Mouse (Mus musculus) liver, adult 2 months (tissue): Measurements from ENCODE around the gene Ascc3. TPM values are rescaled to one million over a fixed set of nuclear protein-coding genes. Genes with fewer than 3 reads are reported as not detected.

Source experiments
- DNase-seq: peaks from one replicate; pipeline ENCODE4 v3.0.0-alpha.2; 2011; ENCODE audit warnings: low read depth, low spot score; ENCODE audit errors: extremely low read depth
- H3K27ac ChIP-seq: fragments of 200-500 bp; replicated peaks from 2 replicates; pipeline ENCODE4 v1.5.1; 2012; ENCODE audit warnings: low read depth, mild to moderate bottlenecking, control low read depth, inconsistent platforms, low read length; ENCODE audit not compliant: insufficient read depth
- H3K27me3 ChIP-seq: fragments of 200-500 bp; 2 replicates; pipeline ENCODE4 v1.6.1; 2012; ENCODE audit warnings: mild to moderate bottlenecking, moderate library complexity, low read length, inconsistent platforms; ENCODE audit not compliant: control insufficient read depth, insufficient read depth
- H3K36me3 ChIP-seq: fragments of 200-500 bp; 2 replicates; pipeline ENCODE4 v1.6.1; 2012; ENCODE audit warnings: low read length, inconsistent platforms; ENCODE audit not compliant: control insufficient read depth, insufficient read depth
- H3K4me1 ChIP-seq: fragments of 200-500 bp; 2 replicates; pipeline ENCODE4 v1.6.1; 2011; ENCODE audit warnings: low read length; ENCODE audit not compliant: control insufficient read depth, insufficient read depth
- H3K4me3 ChIP-seq: fragments of 200-500 bp; 2 replicates; pipeline ENCODE4 v1.5.1; 2011; ENCODE audit warnings: low read depth, mild to moderate bottlenecking, control low read depth, low read length, moderate library complexity; ENCODE audit not compliant: insufficient read depth
- H3K79me2 ChIP-seq: fragments of 200-500 bp; 2 replicates; pipeline ENCODE4 v1.6.1; 2012; ENCODE audit warnings: inconsistent platforms, mild to moderate bottlenecking, low read length, moderate library complexity; ENCODE audit not compliant: control insufficient read depth, insufficient read depth
- H3K9ac ChIP-seq: fragments of 200-500 bp; 2 replicates; pipeline ENCODE4 v1.6.1; 2012; ENCODE audit warnings: low read depth, mild to moderate bottlenecking, control low read depth, inconsistent platforms, low read length
- CTCF ChIP-seq: fragments of 200-500 bp; IDR thresholded peaks from 2 replicates; pipeline ENCODE4 v1.5.1; 2011; ENCODE audit warnings: low read depth, low read length, control low read depth
- POLR2A ChIP-seq: fragments of 200-500 bp; IDR thresholded peaks from 2 replicates; pipeline ENCODE4 v1.6.1; 2011; ENCODE audit warnings: low read length, control low read depth; ENCODE audit not compliant: insufficient read depth; ENCODE audit errors: extremely low read depth
- WGBS: fragments of 180-500 bp; shearing (Covaris S2); methylation state at CpG from one replicate; pipeline ENCODE4 v1.1.7; 2018; 5-methylcytosine and 5-hydroxymethylcytosine counted together
- polyA plus RNA-seq: library from polyadenylated mRNA; depleted of rRNA; stranded (reverse); fragments of >200 nt; gene quantifications from 2 replicates; pipeline ENCODE4 v1.2.3, GENCODE M21; 2012
- total RNA-seq: library from RNA; depleted of rRNA; stranded (reverse); fragments of >200 nt; gene quantifications from 2 replicates; pipeline ENCODE4 v1.2.3, GENCODE M21; 2014

The Ascc3 gene
- total and polyA plus RNA-seq, 2 experiments = 11.8 to 39.3 TPM

DNA sequence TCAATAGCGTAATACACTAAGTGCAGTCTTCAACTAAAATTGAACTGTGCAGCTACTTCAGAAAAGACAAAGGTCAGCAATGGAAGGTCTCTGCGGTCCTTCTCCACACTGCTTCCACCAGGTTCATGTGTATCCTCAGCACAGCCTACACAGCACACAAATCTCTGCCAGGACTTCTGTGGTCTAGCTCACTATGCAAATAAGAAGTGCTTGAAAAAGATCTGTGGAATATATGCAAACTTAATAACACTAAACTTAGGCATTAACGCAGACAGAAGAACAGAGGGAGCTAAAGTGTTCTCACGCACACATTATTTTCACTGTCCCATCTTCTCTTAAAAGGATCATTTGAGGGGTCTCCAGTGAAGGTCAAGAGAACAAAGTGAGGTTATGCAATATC, 275.7 kb downstream of the Ascc3 start:
- Histone ChIP-seq H3K27me3 (no peaks in the 10 kb centered on the region), H3K4me3 (no peak overlapping the region), H3K36me3 (no peaks in the 10 kb centered on the region), H3K9ac (no peak overlapping the region), H3K79me2 (no peaks in the 10 kb centered on the region), H3K4me1 (no peaks in the 10 kb centered on the region), H3K27ac (no peak overlapping the region)
- DNase-seq = no peak
- TF ChIP-seq POLR2A (no peak), CTCF (no peak)
- 65% methylated on average over 4 of the region's 4 CpGs for whole genome bisulfite sequencing

- TF ChIP-seq CTCF (no peak), POLR2A (no peak)
- WGBS = 85% methylated on average over 5 of the region's 5 CpGs
- no peaks in the 10 kb centered on the region for H3K27me3 ChIP-seq
- no peak overlapping the region for H3K4me3 ChIP-seq
- H3K4me1 ChIP-seq = no peaks in the 10 kb centered on the region
- no peak for DNase-seq
- H3K9ac ChIP-seq = no peak overlapping the region
- H3K27ac ChIP-seq = no peak overlapping the region
- no peaks in the 10 kb centered on the region for H3K36me3 ChIP-seq
- H3K79me2 ChIP-seq = no peaks in the 10 kb centered on the region
These were observed 284.5 kb downstream of the Ascc3 start for GRCm38 (mm10) chr10:50876952-50877351.

DNA sequence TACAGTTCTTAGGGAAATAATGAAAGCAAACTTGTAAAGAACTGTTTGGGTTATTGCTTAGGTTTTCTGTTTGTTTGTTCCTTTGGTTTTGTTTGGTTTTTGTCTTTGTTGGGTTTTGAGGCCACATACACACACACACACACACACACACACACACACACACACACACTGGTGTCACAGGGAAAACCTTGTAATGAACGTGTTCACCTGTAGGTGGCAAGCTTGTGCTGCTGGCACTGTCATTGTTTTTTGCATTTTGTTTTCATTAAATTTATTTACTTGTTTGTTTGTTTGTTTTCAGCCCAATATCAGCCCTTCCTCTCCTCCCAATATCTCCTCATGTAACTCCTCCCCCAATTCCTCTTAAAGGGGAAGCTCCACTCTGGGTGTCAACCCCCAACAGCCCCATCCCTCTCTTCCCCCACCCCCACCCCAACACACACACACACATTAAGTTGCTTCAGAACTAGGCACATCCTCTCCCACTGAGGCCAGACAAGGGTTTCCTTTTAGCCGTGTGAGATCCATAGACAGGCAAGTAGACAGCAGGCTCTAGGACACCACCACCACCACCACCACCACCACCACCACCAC, 289.1 kb downstream of the Ascc3 start:
- WGBS = 21% methylated on average over 2 of the region's 2 CpGs
- Histone ChIP-seq H3K4me3 (no peak overlapping the region), H3K27me3 (0 out of 2 replicates have a peak, but pooled peaks cover 2% of the 10 kb centered on the region), H3K36me3 (no peaks in the 10 kb centered on the region), H3K27ac (no peak overlapping the region), H3K4me1 (no peaks in the 10 kb centered on the region), H3K79me2 (no peaks in the 10 kb centered on the region), H3K9ac (no peak overlapping the region)
- TF ChIP-seq POLR2A (no peak), CTCF (peak; percentile 36; the same call in 1 of the 2 replicates)
- DNase-seq = peak; percentile 27

DNA sequence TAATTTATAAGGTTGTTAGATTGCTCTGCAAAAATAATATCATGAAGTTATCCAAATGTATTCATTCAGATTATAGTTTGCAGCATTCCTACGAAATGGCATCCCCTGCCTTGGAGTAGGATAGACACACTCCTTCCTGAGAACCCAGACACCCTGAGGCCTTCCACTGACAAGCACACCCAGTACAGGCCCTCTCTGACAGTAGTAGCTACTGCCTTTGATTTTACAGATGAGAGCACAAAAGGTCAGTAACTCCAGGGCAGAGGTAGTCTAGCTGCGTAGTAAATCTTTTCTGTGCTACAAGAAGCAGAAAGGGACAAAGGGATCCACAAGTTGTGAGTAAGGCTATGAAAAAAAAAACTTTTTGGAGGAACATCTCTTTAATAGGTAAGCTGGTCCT, 289.9 kb downstream of the Ascc3 start:
- Histone ChIP-seq H3K9ac (no peak overlapping the region), H3K27me3 (0 out of 2 replicates have a peak, but pooled peaks cover 2% of the 10 kb centered on the region), H3K4me1 (no peaks in the 10 kb centered on the region), H3K79me2 (no peaks in the 10 kb centered on the region), H3K27ac (no peak overlapping the region), H3K36me3 (no peaks in the 10 kb centered on the region), H3K4me3 (no peak overlapping the region)
- no peak for DNase-seq
- WGBS = 81% methylated on average over 2 of the region's 2 CpGs
- TF ChIP-seq POLR2A = no peak
- no peak for TF ChIP-seq CTCF

GRCm38 (mm10) chr10:50886305-50886704, 293.8 kb downstream of the Ascc3 start:
- TF ChIP-seq CTCF (no peak), POLR2A (no peak)
- Histone ChIP-seq H3K36me3 (no peaks in the 10 kb centered on the region), H3K27me3 (peaks cover 6% of the 10 kb centered on the region; the same call in 1 of the 2 replicates), H3K4me3 (no peak overlapping the region), H3K9ac (no peak overlapping the region), H3K27ac (no peak overlapping the region), H3K79me2 (no peaks in the 10 kb centered on the region), H3K4me1 (no peaks in the 10 kb centered on the region)
- 73% methylated on average over 4 of the region's 4 CpGs for WGBS
- DNase-seq = no peak

GRCm38 (mm10) chr10:50890621-50891020, 298.2 kb downstream of the Ascc3 start:
- 18% methylated on average over 6 of the region's 6 CpGs for WGBS
- Histone ChIP-seq H3K4me3 (no peak overlapping the region), H3K27me3 (peaks cover 32% of the 10 kb centered on the region), H3K4me1 (no peaks in the 10 kb centered on the region; the same call in none of the 2 replicates), H3K36me3 (no peaks in the 10 kb centered on the region), H3K27ac (no peak overlapping the region), H3K9ac (no peak overlapping the region), H3K79me2 (no peaks in the 10 kb centered on the region)
- no peak for DNase-seq
- TF ChIP-seq CTCF = no peak
- TF ChIP-seq POLR2A = no peak
